Mouse (Mus musculus) olfactory bulb, adult 2 months (tissue): ENCODE results near the gene Inip.

ENCODE experiments used
- CTCF ChIP-seq: fragments of 200-500 bp; IDR thresholded peaks from 2 replicates; pipeline ENCODE4 v1.5.1; 2012; ENCODE audit warnings: low read depth, mild to moderate bottlenecking, low read length, moderate library complexity; ENCODE audit not compliant: insufficient read depth
- POLR2A ChIP-seq: fragments of 200-500 bp; IDR thresholded peaks from 2 replicates; pipeline ENCODE4 v1.6.1; 2012; ENCODE audit warnings: mild to moderate bottlenecking, low read depth, low read length, moderate library complexity; ENCODE audit not compliant: insufficient read depth

DNA sequence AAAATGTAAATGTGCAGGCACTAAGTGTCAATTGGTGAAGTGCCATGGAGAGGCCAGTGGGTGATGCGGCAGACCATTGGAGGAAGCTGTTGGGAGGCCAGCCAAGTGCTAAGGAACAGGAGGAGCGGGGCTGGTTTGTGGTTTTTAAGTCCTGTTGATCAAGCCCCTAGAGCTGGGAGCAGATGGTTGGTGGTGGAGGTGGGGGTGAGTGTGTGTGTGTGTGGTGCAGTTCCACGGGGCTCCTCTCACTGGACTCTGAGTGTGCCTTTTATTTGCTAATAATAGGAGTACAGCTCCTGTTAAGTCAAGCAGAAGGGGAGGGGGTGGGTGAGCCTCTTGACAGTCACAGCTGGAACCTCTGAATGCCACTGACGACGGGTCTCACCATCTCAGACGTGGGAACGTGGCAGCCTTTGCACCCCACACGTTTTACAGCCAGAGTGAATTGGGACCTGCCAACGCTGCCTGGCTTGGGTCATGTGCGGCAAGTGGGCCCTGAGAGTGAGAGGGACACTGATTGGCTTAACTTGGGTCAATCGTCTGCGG is 18.2 kb upstream of the Inip start:
- TF ChIP-seq POLR2A (no peak), CTCF (no peak)
